Mouse (Mus musculus): Measurements from ENCODE around the gene Tmcc3.

DNA sequence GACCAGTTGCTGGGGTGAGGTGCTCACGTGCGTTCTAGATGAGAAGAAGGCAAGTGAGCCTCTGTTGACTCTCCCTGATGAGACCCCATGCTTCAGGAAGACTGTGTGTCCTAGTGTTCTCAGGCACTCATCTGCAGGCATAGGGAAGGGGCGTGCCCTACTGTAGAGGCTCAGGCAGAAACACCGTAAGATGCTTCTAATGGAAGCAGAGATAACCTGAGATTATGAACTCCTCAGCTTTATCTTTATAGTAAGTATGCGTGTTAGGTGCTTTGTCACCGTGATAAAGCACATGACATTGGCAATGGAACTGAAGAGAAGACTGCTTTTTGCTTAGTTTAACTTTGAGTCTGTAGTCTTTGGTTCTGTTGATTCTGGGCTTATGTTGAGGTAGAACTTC is 215.5 kb downstream of the Tmcc3 start:
- TF ChIP-seq CTCF (IDR thresholded peaks at IDR 0.05; ENCODE audit: low read depth, low read length) (no peak), EP300 (IDR thresholded peaks at IDR 0.05; ENCODE audit: insufficient read depth, low read depth, low read length) (no peak), POLR2A (IDR thresholded peaks at IDR 0.05; ENCODE audit: insufficient read depth, low read length) (no peak)

All from ES-Bruce4 (cell line).